Mouse (Mus musculus): ENCODE measurements around the gene Gm20708.

GRCm38 (mm10) chr11:117848271-117848984 is 39.0 kb downstream of the Gm20708 start:
- no peak for TF ChIP-seq GATA1 (IDR thresholded peaks at IDR 0.05; ENCODE audit: low read length)
- no peak for TF ChIP-seq TAL1 (IDR thresholded peaks at IDR 0.05; ENCODE audit: low read length)
